Mouse (Mus musculus) neural tube, embryonic 10.5 days (tissue): Measurements from ENCODE around the gene Ntrk1.
"Not testable (repeated sequence)": the region's sequence is repeated elsewhere in the genome, so short reads cannot be mapped to it uniquely, and the experiment has no call there.

Source experiments
- DNase-seq: peaks from one replicate; pipeline ENCODE4 v3.0.0-alpha.2; 2017; ENCODE audit warnings: low spot score; ENCODE audit errors: extremely low spot score

Ntrk1 gene

DNA sequence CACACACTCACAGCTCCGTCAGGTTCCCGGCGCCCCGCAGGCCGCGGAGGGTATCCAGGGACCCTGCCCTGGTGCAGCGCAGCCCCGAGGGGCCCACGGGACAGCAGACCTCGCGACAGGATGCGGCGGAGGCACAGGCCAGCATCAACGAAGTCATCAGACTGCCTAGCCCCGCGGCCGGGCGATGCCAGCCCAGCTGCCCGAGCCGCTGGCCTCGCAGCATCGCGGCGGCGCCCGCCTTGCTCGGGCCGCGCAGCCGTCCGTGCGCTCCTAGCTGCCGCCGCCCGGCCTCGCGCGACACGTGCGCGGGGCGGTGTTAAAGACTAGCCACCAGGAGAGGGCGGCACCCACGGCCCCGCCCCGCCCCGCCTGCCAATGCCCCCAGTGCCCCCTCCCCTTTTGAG, at the start of gene Ntrk1:
Ntrk1 (minus strand) TSS at position 241 of the 404 bp plus-strand sequence.
- peak; percentile 59 for DNase-seq

- no peak for DNase-seq
Measured at GRCm38 (mm10) chr3:87840858-87841257, 45.9 kb upstream of the Ntrk1 start.

DNA sequence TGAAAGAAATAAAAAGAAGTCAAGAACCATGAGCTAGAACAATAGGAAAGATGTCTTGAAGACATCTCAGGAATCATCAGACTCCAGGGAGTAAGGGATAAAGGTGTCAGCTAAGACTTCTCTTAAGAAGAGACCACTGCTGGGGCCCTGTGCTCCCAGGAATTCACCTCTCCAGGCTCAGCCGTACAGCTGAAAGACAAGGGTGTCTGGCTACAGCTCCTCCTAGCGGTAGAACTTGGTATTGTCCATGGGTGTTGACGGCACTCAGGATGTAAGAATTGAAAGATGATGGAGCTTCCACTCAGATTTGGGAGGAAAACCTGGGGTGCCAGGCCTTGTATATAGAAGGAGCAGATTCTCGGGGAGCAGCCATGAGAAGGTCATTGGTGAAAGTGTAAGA, 43.7 kb upstream of the Ntrk1 start:
- peak; percentile 87 for DNase-seq

DNA sequence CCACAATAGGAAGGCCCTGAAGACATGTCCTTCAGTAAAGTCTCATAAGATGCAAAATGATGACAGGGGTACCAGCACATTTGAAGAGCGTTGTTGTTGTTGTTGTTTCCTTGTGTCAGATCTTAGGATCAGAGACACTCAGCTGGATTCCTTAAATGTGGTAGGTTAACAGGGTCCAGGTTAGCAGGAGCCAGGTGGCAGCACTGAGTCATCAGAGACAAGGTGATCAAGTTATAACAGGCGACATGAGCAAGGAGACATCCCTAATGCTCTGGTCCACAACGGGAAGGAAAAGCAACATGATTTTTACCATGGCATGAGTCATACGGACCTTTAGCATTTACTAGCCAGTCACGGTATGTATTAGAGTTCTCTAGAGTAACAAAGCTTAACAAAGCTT, 38.5 kb upstream of the Ntrk1 start:
- DNase-seq, result no peak

- DNase-seq, result no peak
Measured at GRCm38 (mm10) chr3:87832109-87832859, 37.3 kb upstream of the Ntrk1 start.

- DNase-seq, result no peak
Measured at GRCm38 (mm10) chr3:87829025-87829424, 34.1 kb upstream of the Ntrk1 start.

DNA sequence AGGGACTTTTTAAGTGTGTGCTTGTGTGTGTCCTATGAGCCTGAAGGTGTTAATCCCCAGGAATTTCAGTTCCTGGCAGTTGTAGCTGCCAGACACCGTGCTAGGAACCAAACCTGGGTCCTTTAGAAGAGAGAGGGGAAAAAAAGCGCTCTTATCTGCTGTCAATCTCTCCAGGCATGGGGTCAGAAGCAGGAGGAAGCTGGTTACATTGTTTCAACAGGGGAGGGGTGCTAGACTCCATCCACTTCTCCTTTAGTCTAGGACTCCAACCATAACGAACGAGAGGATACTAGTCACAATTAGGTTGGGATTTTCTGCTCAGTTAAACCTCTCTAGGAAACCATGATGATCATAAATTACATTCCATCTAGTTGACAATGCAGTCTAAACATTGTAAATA, 33.5 kb upstream of the Ntrk1 start:
- DNase-seq, result no peak

- not testable (repeated sequence) for DNase-seq
Measured at GRCm38 (mm10) chr3:87824206-87824605, 29.2 kb upstream of the Ntrk1 start, which contains the start of gene Pear1. Pear1 (minus strand) TSS chr3:87824306.

GRCm38 (mm10) chr3:87818226-87818625, 23.3 kb upstream of the Ntrk1 start:
- DNase-seq, result no peak

DNA sequence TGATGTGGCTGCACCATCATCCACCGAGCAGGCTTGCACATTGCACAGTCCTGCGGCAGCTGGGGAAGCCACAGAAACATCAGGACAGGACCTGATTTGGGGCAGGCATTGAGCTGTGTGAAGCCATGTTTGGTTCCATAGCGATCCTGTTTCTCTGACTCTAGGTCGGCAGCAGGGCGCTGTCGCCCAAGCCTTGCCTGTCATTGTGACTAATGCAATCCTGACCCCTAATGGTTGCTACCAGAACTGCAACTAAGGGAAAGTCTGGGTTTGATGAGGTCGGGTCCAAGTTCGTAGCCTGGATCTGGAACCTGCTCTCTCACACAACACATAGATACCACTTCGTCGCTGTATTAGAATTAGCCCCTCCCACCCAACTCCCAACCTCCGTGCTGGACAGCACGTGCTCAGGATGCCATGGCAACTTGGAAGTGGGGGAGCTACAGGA, 21.7 kb upstream of the Ntrk1 start:
- DNase-seq, result peak; percentile 82

- DNase-seq, result no peak
Measured at GRCm38 (mm10) chr3:87816166-87816565, 21.2 kb upstream of the Ntrk1 start.

- no peak for DNase-seq
Measured at GRCm38 (mm10) chr3:87812873-87813272, 17.9 kb upstream of the Ntrk1 start.

DNA sequence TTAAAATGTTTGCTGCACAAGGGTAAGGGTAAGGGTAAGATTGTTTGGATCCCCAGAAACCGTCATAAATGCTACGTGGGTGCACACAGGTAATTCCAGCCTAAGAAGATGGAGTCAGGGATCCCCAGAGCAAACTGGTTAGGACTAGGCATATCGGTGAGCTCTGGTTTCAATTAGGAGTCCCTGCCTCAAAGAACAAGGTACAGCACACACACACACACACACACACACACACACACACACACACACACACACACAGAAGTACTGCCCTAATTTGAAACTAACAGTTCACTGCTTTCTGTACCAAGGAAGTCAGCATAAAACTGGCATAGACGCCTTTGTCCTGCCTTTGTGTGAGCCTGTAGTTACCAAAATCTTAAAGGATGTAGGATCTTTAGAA, 17.5 kb upstream of the Ntrk1 start:
- DNase-seq, result no peak

DNA sequence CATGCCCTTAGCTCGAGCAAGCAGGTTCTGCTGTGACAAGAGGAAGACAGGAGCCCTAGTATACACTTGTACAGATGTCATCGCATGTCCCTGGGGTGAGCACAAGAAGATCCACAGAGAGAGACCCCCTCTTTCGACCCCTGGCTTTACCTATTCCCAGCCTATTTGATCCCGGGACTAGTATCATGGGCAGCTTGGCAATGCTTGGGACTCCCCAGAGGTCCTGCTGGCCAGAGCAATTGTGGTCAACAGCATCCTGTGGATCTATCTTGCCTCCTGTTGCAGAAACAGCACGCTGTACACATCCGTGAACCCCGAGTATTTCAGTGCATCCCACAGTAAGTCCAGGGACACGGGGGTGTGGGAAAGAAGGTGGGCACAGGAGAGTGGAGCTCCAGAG, 16.3 kb upstream of the Ntrk1 start:
- no peak for DNase-seq

GRCm38 (mm10) chr3:87809322-87809962, 14.5 kb upstream of the Ntrk1 start:
- no peak for DNase-seq

DNA sequence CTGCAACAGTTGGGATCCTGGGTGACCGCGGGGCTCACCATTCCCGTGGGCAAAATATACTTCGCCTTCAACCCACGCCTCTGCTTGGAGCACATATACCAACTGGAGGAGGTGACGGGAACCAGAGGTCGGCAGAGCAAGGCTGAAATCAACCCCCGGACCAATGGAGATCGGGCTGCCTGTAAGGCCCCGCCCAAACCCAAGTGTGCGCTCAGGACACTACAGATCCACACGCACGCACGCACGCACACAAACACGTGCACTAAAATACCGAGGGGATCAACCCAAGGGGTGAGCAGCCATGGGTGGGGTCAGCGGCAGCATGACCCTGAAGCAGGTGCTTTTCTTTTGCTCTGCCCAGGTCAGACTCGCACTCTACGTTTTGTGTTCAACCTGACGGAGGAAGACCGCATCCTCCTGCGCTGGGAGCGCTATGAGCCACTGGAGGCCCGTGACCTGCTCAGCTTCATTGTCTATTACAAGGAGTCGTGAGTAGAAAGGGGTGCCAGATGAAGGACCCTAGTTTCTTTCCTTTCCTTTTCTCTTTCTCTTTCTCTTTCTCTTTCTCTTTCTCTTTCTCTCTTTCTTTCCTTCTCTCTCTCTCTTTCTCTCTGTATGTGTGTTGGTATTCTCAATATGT, 9.2 kb upstream of the Ntrk1 start:
- no peak for DNase-seq

DNA sequence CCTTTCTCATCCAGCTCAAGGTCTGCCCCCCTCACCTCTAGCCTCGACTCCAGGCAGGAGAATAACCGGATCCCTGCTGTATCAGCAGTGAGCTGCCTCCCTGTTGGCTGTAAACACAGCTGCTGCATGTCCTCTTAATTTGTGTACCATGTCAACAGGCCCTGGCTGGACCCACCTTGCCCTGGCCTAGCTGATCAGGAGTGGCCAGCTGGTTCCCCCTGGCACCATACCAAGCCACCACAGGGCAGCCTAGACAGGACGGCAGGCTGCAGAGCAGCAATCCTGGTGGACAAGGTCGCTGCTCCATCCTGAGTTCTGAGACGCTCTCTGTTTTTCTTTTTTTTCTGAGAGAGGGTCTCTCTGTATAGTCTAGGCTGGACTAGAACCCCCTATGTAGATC, 6.7 kb upstream of the Ntrk1 start:
- DNase-seq, result no peak

DNA sequence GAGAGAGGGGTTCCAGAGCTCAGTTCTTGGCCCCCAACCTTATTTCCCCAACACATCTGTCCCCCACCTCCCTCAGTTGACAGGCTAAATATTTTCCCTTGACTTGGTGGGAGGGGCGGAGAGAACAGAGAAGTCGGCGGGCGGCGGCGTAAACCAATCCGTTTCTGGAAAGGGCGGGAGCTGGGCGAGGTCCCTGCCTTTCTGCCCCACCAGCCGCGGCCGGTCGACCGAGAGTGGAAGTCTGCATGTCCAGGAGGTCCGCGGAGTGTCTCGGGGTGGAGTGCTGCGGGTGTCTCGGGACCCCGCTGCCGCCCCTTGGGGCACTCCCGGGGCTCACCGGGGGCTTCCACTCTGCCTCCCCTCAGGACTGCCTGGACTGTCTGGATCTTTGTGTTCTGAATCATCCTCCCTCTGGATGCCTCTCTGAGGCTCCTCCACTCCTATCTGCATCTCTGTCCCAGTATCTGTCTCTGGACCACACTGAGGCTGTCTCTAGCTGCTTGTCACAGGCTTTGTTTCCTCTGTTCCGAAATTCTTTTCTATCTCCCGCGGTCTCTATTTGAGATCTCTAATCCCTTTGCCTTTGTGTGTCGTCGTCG, 1.9 kb upstream of the Ntrk1 start, which contains the start of gene Insrr:
Insrr (plus strand) TSS at position 216 of the 599 bp plus-strand sequence.
- peak; percentile 56 for DNase-seq

DNA sequence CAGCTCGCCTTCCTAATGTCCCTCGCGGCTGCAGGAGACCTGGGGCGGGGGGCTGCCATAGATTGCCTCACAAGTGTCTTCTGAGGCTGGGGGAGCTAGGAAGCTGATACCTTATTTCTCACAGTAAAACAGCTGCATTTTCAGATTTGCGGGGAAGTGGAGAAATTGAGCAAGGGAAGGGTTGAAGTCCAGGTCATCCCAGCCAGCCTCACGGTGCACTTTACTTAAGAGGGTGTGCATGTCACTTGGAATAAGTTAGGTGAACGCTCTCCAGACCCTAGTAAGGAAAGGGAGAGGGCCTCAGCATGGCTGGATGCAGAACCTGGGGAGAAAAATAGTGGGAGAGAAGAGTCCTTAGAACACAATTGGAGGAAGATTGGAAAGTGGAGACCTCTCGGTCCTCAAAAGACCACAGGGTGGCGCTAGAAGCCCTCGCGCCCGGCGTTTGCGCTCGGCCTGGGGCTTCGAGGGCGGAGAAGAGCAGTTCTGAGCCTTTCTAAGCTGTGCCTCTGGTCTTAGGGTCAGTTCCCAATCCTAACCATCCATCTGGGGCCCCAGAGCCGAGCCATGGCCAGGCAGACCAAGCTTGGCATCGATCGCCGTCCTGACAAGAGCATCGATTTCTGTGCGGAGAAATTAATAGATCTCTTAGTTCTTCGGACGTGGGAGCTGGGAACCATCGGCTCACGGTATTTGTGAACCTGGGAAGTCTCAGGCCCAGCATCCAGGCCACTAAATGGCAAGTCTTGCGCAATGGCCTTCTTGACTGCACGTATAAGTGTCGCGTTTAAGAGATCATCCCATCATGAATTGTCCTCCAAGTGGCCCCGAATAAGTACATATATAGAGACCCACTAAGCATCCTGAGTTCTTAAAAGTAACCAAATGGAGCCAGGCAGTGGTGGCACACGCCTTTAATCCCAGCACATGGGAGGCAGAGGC, 645 bp upstream of the Ntrk1 start:
- DNase-seq, result peak; percentile 82

DNA sequence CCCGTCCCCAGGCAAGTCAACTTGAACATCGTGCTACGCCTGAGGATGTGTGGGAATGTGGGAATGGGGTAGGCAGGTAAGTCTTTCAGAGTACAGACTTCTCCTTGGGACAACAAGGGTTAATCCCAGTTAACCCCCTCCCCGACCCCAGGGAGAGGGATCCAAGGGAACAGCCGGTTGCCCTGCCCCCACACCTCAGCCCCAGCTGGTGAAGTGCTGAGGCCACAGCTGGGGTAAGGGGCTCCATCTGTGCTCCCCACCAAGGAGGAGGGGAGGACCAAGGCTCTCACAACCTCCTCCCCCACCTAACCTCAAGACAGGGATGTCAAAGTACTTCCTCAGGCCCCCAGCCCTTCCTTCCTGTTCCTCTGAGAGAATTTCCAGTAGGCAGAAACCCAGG, 5.2 kb downstream of the Ntrk1 start:
- no peak for DNase-seq

DNA sequence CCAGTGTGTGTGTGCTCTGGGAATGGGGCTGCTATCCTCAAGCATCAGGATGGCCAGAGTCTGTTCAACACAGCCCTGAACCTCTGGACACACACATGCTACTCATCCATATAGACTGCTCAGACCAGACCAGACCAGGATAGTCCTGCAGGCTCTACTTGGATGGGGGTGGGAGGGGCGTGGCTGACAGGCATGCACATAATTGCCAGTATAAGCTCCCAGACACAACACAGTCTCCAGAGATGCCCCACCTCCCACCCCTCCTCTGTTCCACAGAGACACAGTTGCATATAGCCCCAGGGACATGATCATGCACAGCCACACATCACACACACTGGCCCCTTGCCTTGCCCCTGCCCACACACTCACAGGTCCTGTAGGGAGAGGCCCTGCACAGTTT, 5.7 kb downstream of the Ntrk1 start:
- DNase-seq, result no peak
